Mouse (Mus musculus): ENCODE results near the gene Ddost. TPM values are rescaled to one million over a fixed set of nuclear protein-coding genes. Genes with fewer than 3 reads are reported as not detected.

Gene Ddost
- polyA plus RNA-seq, 1 experiment, result 204 TPM

- TF ChIP-seq MYOD1 (IDR thresholded peaks at IDR 0.05; ENCODE audit: control insufficient read depth, insufficient read length, low read depth) (no peak), MAX (IDR thresholded peaks at IDR 0.05) (no peak), MYOG (IDR thresholded peaks at IDR 0.05; ENCODE audit: control insufficient read depth, extremely low read depth, insufficient read length) (no peak), CEBPB (IDR thresholded peaks at IDR 0.05; ENCODE audit: low read depth) (no peak), USF1 (IDR thresholded peaks at IDR 0.05; ENCODE audit: low read depth) (no peak), CTCF (IDR thresholded peaks at IDR 0.05; ENCODE audit: control insufficient read depth, insufficient read depth, insufficient read length) (no peak), FOSL1 (IDR thresholded peaks at IDR 0.05; ENCODE audit: insufficient read depth, low read length, poor library complexity, severe bottlenecking) (no peak)
Measured at GRCm38 (mm10) chr4:138292028-138292427, 12.5 kb upstream of the Ddost start.

DNA sequence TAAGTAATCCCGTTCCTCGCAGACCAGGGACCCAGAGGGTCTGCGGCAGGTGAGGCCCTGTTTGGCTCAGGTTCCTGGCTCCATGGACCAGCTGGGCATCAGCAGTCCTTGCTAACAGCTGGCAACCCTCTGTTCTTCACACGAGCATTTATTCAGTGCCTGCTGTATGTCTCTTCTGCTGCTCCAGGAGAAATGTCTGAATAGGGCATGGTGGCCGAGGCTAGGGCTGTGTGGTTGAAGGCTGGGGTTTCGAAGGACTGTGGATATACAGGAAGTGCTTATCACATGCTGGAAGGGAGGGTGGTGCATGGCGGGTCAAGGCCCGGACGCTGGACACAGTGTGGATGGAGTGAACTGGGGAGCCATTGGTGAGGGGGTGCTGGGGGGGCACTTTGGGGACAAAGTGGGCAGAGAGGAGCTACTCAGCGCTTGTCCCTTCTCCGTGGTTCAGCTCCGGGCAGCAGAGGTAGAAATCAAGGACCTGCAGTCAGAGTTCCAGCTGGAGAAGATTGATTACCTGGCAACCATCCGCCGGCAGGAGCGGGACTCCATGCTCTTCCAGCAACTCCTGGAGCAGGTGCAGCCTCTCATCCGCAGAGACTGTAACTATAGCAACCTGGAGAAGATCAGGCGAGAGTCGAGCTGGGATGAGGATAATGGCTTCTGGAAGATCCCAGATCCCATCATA is 11.1 kb upstream of the Ddost start:
- Histone ChIP-seq H3K79me2 (ENCODE audit: control insufficient read depth, insufficient read depth) (no peaks in the 10 kb centered on the region), H3K79me3 (ENCODE audit: low read depth) (no peaks in the 10 kb centered on the region), H3ac (ENCODE audit: control insufficient read depth, insufficient read length, low read depth) (no peak overlapping the region), H3K4me3 (ENCODE audit: insufficient read depth, poor library complexity, severe bottlenecking) (no peak overlapping the region), H3K27me3 (ENCODE audit: control insufficient read depth, insufficient read depth, insufficient read length) (peaks cover 50% of the 10 kb centered on the region), H3K36me3 (ENCODE audit: control insufficient read depth, insufficient read depth) (no peaks in the 10 kb centered on the region)
- no peak for TF ChIP-seq MAX (IDR thresholded peaks at IDR 0.05)
- no peak for TF ChIP-seq MYOD1 (IDR thresholded peaks at IDR 0.05; ENCODE audit: control insufficient read depth, insufficient read length, low read depth)
- TF ChIP-seq USF1 (IDR thresholded peaks at IDR 0.05; ENCODE audit: low read depth), result no peak
- no peak for TF ChIP-seq MYOG (IDR thresholded peaks at IDR 0.05; ENCODE audit: control insufficient read depth, extremely low read depth, insufficient read length)

More at GRCm38 (mm10) chr4:138292028-138292427, 12.5 kb upstream of the Ddost start:
- no peak overlapping the region for H3ac ChIP-seq (ENCODE audit: control insufficient read depth, insufficient read length, low read depth)
- peaks cover 63% of the 10 kb centered on the region for H3K27me3 ChIP-seq (ENCODE audit: control insufficient read depth, insufficient read depth, insufficient read length)
- no peaks in the 10 kb centered on the region for H3K79me3 ChIP-seq (ENCODE audit: low read depth)
- no peaks in the 10 kb centered on the region for H3K36me3 ChIP-seq (ENCODE audit: control insufficient read depth, insufficient read depth)
- H3K4me3 ChIP-seq (ENCODE audit: insufficient read depth, poor library complexity, severe bottlenecking), result no peak overlapping the region
- H3K79me2 ChIP-seq (ENCODE audit: control insufficient read depth, insufficient read depth), result no peaks in the 10 kb centered on the region

- H3K4me3 ChIP-seq (ENCODE audit: insufficient read depth, poor library complexity, severe bottlenecking), result no peak overlapping the region
- no peak overlapping the region for H3ac ChIP-seq (ENCODE audit: control insufficient read depth, insufficient read length, low read depth)
- TF ChIP-seq CTCF (IDR thresholded peaks at IDR 0.05; ENCODE audit: control insufficient read depth, insufficient read depth, insufficient read length) (no peak), MYOG (IDR thresholded peaks at IDR 0.05; ENCODE audit: control insufficient read depth, extremely low read depth, insufficient read length) (no peak), CEBPB (IDR thresholded peaks at IDR 0.05; ENCODE audit: low read depth) (no peak), USF1 (IDR thresholded peaks at IDR 0.05; ENCODE audit: low read depth) (no peak), MYOD1 (IDR thresholded peaks at IDR 0.05; ENCODE audit: control insufficient read depth, insufficient read length, low read depth) (no peak), MAX (IDR thresholded peaks at IDR 0.05) (no peak), FOSL1 (IDR thresholded peaks at IDR 0.05; ENCODE audit: insufficient read depth, low read length, poor library complexity, severe bottlenecking) (no peak)
- H3K36me3 ChIP-seq (ENCODE audit: control insufficient read depth, insufficient read depth), result no peaks in the 10 kb centered on the region
- H3K79me3 ChIP-seq (ENCODE audit: low read depth), result no peaks in the 10 kb centered on the region
- peaks cover 43% of the 10 kb centered on the region for H3K27me3 ChIP-seq (ENCODE audit: control insufficient read depth, insufficient read depth, insufficient read length)
- no peaks in the 10 kb centered on the region for H3K79me2 ChIP-seq (ENCODE audit: control insufficient read depth, insufficient read depth)
Measured at GRCm38 (mm10) chr4:138293949-138294550, 10.5 kb upstream of the Ddost start.

DNA sequence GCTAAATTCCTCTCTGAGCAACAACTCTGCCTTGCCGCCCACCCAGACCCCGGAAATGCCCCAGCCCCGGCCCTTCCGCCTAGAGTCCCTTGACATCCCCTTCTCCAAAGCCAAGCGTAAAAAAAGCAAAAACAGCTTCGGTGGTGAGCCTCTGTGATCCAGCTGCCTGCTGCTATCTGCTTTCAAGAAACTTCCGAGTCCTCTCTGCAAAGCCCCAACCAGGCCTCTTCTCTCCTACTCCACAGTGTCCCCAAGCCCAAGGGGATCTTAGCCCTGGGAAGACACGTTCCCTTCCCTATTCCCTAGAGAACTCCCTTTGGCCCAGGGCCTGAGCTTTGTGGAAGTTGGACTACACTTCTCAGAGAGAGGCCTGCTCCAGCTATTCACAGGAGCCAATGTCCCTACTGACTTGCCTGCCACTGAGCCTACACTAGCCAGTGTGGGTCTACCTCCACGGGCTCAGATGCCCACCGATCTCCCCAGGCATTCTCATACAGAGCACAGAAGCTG is 3.2 kb upstream of the Ddost start:
- Histone ChIP-seq H3K36me3 (ENCODE audit: control insufficient read depth, insufficient read depth) (no peaks in the 10 kb centered on the region), H3K27me3 (ENCODE audit: control insufficient read depth, insufficient read depth, insufficient read length) (peaks cover 5% of the 10 kb centered on the region), H3ac (ENCODE audit: control insufficient read depth, insufficient read length, low read depth) (no peak overlapping the region), H3K4me3 (ENCODE audit: insufficient read depth, poor library complexity, severe bottlenecking) (no peak overlapping the region), H3K79me3 (ENCODE audit: low read depth) (peaks cover 7% of the 10 kb centered on the region), H3K79me2 (ENCODE audit: control insufficient read depth, insufficient read depth) (peaks cover 14% of the 10 kb centered on the region)
- TF ChIP-seq MYOD1 (IDR thresholded peaks at IDR 0.05; ENCODE audit: control insufficient read depth, insufficient read length, low read depth), result no peak
- no peak for TF ChIP-seq CTCF (IDR thresholded peaks at IDR 0.05; ENCODE audit: control insufficient read depth, insufficient read depth, insufficient read length)
- TF ChIP-seq MYOG (IDR thresholded peaks at IDR 0.05; ENCODE audit: control insufficient read depth, extremely low read depth, insufficient read length), result no peak
- TF ChIP-seq USF1 (IDR thresholded peaks at IDR 0.05; ENCODE audit: low read depth), result no peak
- no peak for TF ChIP-seq MAX (IDR thresholded peaks at IDR 0.05)
- no peak for TF ChIP-seq CEBPB (IDR thresholded peaks at IDR 0.05; ENCODE audit: low read depth)
- no peak for TF ChIP-seq FOSL1 (IDR thresholded peaks at IDR 0.05; ENCODE audit: insufficient read depth, low read length, poor library complexity, severe bottlenecking)

- TF ChIP-seq MYOD1 (IDR thresholded peaks at IDR 0.05; ENCODE audit: control insufficient read depth, insufficient read length, low read depth) (no peak), CTCF (IDR thresholded peaks at IDR 0.05; ENCODE audit: control insufficient read depth, insufficient read depth, insufficient read length) (no peak), MAX (IDR thresholded peaks at IDR 0.05) (no peak), CEBPB (IDR thresholded peaks at IDR 0.05; ENCODE audit: low read depth) (no peak), USF1 (IDR thresholded peaks at IDR 0.05; ENCODE audit: low read depth) (no peak)
- no peak overlapping the region for H3K4me3 ChIP-seq (ENCODE audit: insufficient read depth, poor library complexity, severe bottlenecking)
- peaks cover 31% of the 10 kb centered on the region for H3K79me2 ChIP-seq (ENCODE audit: control insufficient read depth, insufficient read depth)
- peaks cover 14% of the 10 kb centered on the region for H3K79me3 ChIP-seq (ENCODE audit: low read depth)
- H3K27me3 ChIP-seq (ENCODE audit: control insufficient read depth, insufficient read depth, insufficient read length), result no peaks in the 10 kb centered on the region
- no peaks in the 10 kb centered on the region for H3K36me3 ChIP-seq (ENCODE audit: control insufficient read depth, insufficient read depth)
- no peak overlapping the region for H3ac ChIP-seq (ENCODE audit: control insufficient read depth, insufficient read length, low read depth)
Measured at GRCm38 (mm10) chr4:138303011-138303410, 1.5 kb upstream of the Ddost start.

All from C2C12 (cell line).